Mouse (Mus musculus): ENCODE data around the gene Yipf6. TPM values are rescaled to one million over a fixed set of nuclear protein-coding genes. Genes with fewer than 3 reads are reported as not detected.

Yipf6 gene
- polyA plus RNA-seq, 1 experiment from 2014 or later: 21.4 TPM

Other genes starting within 250 kb of the Yipf6 start
- 37.6 and 42.2 TPM in 2 replicates for gene Ophn1, start 45.3 kb upstream of the Yipf6 start, polyA plus RNA-seq (2014; fragmentation: Nextera tagmentation; extraction: Ambion mirVana)
- gene Stard8, start 66.9 kb downstream of the Yipf6 start, polyA plus RNA-seq (2014; fragmentation: Nextera tagmentation; extraction: Ambion mirVana): 1.5 and 4.8 TPM in 2 replicates
- gene Efnb1, start 199.8 kb downstream of the Yipf6 start, polyA plus RNA-seq (2014; fragmentation: Nextera tagmentation; extraction: Ambion mirVana): 13.9 and 20.0 TPM in 2 replicates